Mouse (Mus musculus) midbrain, embryonic 10.5 days (tissue): ENCODE data around the gene Edem3. TPM values are rescaled to one million over a fixed set of nuclear protein-coding genes. Genes with fewer than 3 reads are reported as not detected.
A peak's percentile ranks its signal among the peaks of the same experiment; 100 is the strongest.

Experiments used
- DNase-seq: peaks from one replicate; pipeline ENCODE4 v3.0.0-alpha.2; 2017; ENCODE audit warnings: low spot score
- H3K27ac ChIP-seq: fragments of 300-500 bp; sonication (generic); replicated peaks from 2 replicates; pipeline ENCODE4 v1.5.1; 2016; ENCODE audit warnings: mild to moderate bottlenecking
- H3K27me3 ChIP-seq: fragments of 300-500 bp; sonication (generic); 2 replicates; pipeline ENCODE4 v1.6.1; 2016; ENCODE audit warnings: low read depth, mild to moderate bottlenecking; ENCODE audit not compliant: poor library complexity, severe bottlenecking
- H3K36me3 ChIP-seq: fragments of 300-500 bp; sonication (generic); 2 replicates; pipeline ENCODE4 v1.6.1; 2016; ENCODE audit warnings: mild to moderate bottlenecking, moderate library complexity
- H3K4me1 ChIP-seq: fragments of 300-500 bp; sonication (generic); 2 replicates; pipeline ENCODE4 v1.6.1; 2016
- H3K4me3 ChIP-seq: fragments of 300-500 bp; sonication (generic); 2 replicates; pipeline ENCODE4 v1.5.1; 2016; ENCODE audit warnings: mild to moderate bottlenecking, moderate library complexity
- H3K9me3 ChIP-seq: fragments of 300-500 bp; sonication (generic); replicated peaks from 2 replicates; pipeline ENCODE4 v1.6.1; 2016; ENCODE audit warnings: mild to moderate bottlenecking
- WGBS: fragments of 180-500 bp; shearing (Covaris S2); methylation state at CpG from one replicate; pipeline ENCODE4 v1.1.7; 2016; 5-methylcytosine and 5-hydroxymethylcytosine counted together
- polyA plus RNA-seq: library from polyadenylated mRNA; unstranded; fragments of >200 nt; fragmentation: Nextera tagmentation; extraction: Ambion mirVana; gene quantifications from 2 replicates; pipeline ENCODE4 v1.2.1, GENCODE M21; 2016

Gene Edem3
- polyA plus RNA-seq, 1 experiment from 2014 or later = 14.1 TPM

DNA sequence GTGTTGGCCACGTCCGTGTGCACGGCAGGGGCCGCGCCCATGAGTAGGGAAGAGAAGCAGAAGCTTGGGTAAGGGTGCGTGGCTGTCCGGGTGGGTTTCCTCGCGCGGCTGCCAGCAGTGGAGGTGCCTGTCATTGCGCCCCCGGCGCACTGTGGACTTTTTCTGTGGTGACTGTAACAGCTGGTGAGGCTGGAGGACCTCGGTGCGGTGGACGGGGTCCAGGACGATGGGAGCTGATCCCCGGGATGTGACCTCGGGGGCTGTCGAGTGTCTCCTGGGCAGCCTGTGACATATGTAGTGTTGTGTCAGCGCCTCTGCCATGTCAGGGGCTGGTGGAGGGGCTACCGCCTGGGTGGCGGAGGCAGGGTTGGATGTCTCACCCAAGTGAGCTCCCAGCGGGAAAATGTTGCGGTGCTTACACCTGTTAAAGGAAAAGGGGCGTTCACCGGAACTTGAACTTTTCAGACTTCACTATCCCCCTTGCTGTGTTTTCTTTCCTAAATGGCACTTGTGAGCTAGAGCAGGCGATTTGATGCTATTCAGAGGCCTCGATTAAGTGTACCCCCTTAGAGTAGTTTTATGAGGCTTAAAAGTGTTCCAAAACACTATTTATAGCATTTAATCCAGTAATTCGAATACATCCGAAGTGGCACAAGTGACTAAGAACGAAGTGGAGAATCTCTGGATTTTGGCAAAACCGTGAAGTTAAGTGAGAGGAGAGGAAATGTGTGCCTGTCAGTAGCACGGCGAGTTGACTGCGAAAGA lies 671 bp downstream of the Edem3 start:
- Histone ChIP-seq H3K36me3 (0 out of 2 replicates have a peak, but pooled peaks cover 3% of the 10 kb centered on the region), H3K4me3 (peak overlapping the region; percentile 82), H3K9me3 (no peaks in the 10 kb centered on the region), H3K27me3 (no peaks in the 10 kb centered on the region), H3K4me1 (peaks cover 24% of the 10 kb centered on the region), H3K27ac (peak overlapping the region; percentile 88)
- 10% methylated on average over 36 of the region's 36 CpGs for WGBS
- no peak for DNase-seq

DNA sequence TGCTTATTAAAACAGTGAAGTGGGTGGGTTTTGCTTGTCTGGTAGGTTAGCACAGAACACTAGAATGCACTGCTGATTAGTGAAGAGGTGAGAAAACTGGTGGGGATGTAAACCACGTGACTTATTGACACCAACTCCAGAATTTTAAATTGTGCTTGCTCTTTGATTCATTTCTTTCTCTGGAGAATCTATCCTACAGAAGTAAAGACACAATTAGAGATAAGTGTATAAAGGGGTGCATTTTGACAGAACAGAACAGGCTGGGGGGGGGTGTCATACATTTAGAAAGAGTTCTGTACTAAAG lies 1.2 kb downstream of the Edem3 start:
- Histone ChIP-seq H3K9me3 (no peaks in the 10 kb centered on the region), H3K27me3 (no peaks in the 10 kb centered on the region), H3K27ac (no peak overlapping the region), H3K4me3 (peak overlapping the region; percentile 82), H3K4me1 (peaks cover 24% of the 10 kb centered on the region), H3K36me3 (peaks cover 9% of the 10 kb centered on the region)
- WGBS = 39% methylated on average over 1 of the region's 1 CpGs
- DNase-seq = no peak

DNA sequence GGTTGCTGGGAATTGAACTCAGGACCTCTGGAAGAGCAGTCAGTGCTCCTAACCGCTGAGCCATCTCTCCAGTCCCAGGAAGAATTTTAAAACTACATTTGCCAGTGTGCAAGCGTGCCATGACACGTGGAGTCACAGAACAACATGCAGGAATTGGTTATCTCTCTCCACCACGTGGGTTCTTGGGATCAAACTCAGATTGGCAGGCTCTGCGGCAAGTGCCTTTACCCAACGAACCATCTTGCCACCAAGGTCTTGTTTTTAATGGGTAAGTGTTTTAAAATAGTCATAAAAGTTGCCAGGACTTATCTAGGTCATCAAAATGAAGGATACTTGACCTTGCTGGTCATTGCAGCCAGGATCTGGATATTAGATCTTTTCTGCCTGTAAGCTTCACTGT lies 3.1 kb downstream of the Edem3 start:
- WGBS = 87% methylated on average over 6 of the region's 6 CpGs
- H3K27ac ChIP-seq = no peak overlapping the region
- H3K4me1 ChIP-seq = peaks cover 24% of the 10 kb centered on the region
- no peaks in the 10 kb centered on the region for H3K27me3 ChIP-seq
- H3K4me3 ChIP-seq = no peak overlapping the region
- peaks cover 19% of the 10 kb centered on the region for H3K36me3 ChIP-seq
- DNase-seq = no peak
- H3K9me3 ChIP-seq = no peaks in the 10 kb centered on the region

DNA sequence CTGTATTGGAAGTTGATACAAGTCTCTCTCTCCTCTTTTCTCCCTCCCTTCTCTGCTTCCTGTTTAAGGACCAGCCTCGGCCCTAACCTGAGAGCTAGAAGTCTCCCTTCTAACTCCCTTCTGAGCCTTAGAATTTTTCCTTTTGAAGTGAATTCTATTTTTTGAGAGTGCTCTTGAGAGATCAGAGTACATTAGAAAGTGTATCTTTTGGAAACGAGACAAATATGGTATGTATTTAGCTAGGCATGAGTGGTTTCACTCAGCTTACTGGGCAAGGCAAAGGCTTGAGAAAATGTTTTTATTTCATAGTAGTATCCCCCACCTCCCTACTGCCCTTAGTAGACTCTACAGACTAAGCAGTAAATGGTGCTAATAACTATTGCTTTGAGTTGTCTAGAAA lies 3.8 kb downstream of the Edem3 start:
- no peak for DNase-seq
- 85% methylated on average over 2 of the region's 2 CpGs for WGBS
- H3K9me3 ChIP-seq = no peaks in the 10 kb centered on the region
- peaks cover 19% of the 10 kb centered on the region for H3K36me3 ChIP-seq
- H3K27ac ChIP-seq = no peak overlapping the region
- H3K4me1 ChIP-seq = peaks cover 24% of the 10 kb centered on the region
- H3K27me3 ChIP-seq = no peaks in the 10 kb centered on the region
- no peak overlapping the region for H3K4me3 ChIP-seq

DNA sequence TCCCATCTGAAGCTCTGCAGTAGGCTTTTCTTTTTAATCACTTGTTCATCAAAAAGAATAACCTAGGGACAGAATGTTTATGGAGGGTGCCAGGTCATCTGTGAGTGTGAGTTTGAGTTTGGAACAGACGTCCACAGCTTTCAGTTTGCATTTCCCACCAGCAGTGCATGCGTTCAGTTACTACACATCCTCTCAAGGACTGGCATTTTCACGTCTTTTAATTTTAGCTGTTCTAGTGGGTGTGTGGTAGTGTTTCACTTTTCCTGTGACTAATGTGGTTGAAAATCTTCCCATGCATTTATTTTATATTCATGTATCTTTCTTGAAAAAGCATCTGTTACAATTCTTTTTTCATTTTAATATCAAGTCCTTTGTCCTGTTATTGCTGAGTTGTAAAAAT lies 9.1 kb downstream of the Edem3 start:
- H3K27me3 ChIP-seq = no peaks in the 10 kb centered on the region
- DNase-seq = no peak
- H3K9me3 ChIP-seq = no peaks in the 10 kb centered on the region
- H3K4me3 ChIP-seq = no peak overlapping the region
- H3K36me3 ChIP-seq = peaks cover 19% of the 10 kb centered on the region
- 0 out of 2 replicates have a peak, but pooled peaks cover under 1% of the 10 kb centered on the region for H3K4me1 ChIP-seq
- WGBS = 86% methylated on average over 3 of the region's 3 CpGs
- H3K27ac ChIP-seq = no peak overlapping the region

DNA sequence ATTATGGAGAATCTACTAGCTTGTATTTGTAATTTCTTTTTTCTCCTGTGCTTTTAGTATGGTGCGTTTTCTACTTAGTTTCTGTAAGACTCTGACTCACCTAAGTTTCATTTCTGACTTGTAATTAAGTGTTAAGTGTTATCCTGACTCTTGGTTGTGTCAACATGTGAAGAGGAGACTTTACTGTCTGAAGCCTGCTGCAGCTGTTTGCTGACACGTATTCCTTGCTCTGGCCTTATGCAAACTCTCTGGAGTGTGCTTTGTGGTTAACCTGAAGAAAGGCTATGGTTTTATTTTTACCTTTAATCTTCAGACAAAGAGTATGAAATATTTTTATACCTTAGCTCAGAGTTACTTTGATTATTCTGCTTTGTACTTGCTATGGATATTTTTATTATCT lies 11.0 kb downstream of the Edem3 start:
- H3K27me3 ChIP-seq = no peaks in the 10 kb centered on the region
- 0 out of 2 replicates have a peak, but pooled peaks cover 6% of the 10 kb centered on the region for H3K4me1 ChIP-seq
- peaks cover 18% of the 10 kb centered on the region for H3K36me3 ChIP-seq
- no peak overlapping the region for H3K4me3 ChIP-seq
- DNase-seq = no peak
- 84% methylated on average over 2 of the region's 2 CpGs for WGBS
- no peaks in the 10 kb centered on the region for H3K9me3 ChIP-seq
- H3K27ac ChIP-seq = no peak overlapping the region

DNA sequence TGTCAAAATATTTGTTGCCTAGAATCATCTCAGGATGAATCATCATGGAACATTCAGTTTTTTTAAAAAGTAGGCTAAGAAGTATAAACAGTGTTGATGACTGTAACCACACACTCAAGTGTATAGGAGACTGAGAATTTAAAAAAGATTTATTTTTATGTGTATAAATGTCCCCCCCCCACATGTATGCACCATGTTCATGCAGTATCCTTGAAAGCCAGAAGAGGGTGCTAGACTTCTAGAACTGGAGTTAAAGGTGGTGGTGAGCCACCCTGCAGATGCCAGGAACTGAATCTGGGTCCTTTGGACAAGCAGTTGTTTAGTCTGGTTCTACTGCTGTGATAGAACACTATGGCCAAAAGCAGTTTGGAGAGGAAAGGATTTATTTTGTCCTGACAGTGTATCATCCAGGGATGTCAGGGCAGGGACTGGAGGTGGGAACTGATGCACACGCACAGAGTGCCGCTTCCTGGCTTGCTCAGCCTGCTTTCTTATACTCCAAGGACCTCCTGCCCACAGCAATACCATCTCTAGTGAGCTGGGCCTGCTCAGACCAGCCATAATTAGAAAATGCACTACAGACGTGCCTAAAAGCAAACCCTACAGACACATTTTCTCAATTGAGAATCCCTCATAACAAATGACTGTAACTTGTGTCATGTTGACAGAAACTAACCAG lies 11.9 kb downstream of the Edem3 start:
- H3K9me3 ChIP-seq = no peaks in the 10 kb centered on the region
- H3K27ac ChIP-seq = no peak overlapping the region
- H3K36me3 ChIP-seq = peaks cover 21% of the 10 kb centered on the region
- WGBS = 90% methylated on average over 3 of the region's 3 CpGs
- H3K4me1 ChIP-seq = 0 out of 2 replicates have a peak, but pooled peaks cover 6% of the 10 kb centered on the region
- no peak for DNase-seq
- no peak overlapping the region for H3K4me3 ChIP-seq
- no peaks in the 10 kb centered on the region for H3K27me3 ChIP-seq

DNA sequence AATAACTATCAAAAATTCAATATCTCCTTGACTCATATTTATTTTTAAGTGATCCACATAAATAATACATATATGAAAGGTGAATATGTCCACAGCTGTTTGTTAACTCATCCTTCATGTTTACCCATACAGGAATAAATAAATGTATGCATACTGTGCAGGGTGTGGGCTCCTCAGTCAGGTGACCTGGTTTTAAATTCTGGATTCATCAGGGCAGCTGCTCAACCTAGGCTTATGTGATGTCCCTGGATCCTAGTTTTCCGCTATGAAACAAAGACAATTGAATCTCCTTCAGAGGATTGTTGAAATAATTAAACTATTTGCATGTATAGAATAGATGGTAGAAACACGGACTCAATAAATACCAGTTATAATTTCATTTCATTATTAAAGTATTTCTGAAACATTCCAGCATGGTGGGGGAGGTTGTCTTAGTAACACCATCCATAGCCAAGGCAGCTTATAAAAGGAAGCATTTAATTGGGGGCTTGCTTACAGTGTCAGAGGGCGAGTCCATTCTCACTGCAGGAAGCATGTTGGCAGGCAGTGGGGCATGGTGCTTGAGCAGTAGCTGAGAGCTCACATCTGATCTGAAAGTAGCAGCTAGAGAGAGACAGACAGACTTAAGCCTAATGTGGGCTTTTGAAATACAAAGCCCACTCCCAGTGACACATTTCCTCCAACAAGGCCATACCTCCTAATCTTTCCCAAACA lies 14.2 kb downstream of the Edem3 start:
- peaks cover 12% of the 10 kb centered on the region for H3K4me1 ChIP-seq
- H3K4me3 ChIP-seq = no peak overlapping the region
- no peak overlapping the region for H3K27ac ChIP-seq
- H3K9me3 ChIP-seq = no peaks in the 10 kb centered on the region
- peaks cover 19% of the 10 kb centered on the region for H3K36me3 ChIP-seq
- WGBS = 80% methylated on average over 3 of the region's 3 CpGs
- no peaks in the 10 kb centered on the region for H3K27me3 ChIP-seq
- no peak for DNase-seq

DNA sequence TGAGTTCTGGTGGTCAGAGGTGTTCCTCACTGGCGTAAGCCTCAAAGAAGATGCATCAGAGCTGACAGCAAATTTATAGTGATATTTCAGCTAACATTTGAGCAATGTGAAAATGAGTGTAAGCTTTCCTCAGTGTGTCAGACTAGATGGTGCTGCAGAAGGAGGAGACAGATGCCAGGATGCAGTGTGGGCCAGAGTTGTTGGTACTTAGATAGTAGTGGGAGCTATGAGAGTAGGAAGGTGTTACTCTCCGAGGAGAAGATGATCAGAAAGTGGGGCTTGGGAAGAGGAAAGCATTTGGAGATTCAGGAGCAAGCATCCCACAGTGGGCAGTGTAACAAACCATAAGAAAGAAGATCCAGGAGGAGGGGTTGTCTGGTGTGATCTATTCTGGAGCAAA lies 22.4 kb downstream of the Edem3 start:
- H3K4me3 ChIP-seq = no peak overlapping the region
- H3K36me3 ChIP-seq = peaks cover 53% of the 10 kb centered on the region
- 95% methylated on average over 2 of the region's 2 CpGs for WGBS
- no peak overlapping the region for H3K27ac ChIP-seq
- peaks cover 4% of the 10 kb centered on the region for H3K4me1 ChIP-seq
- no peaks in the 10 kb centered on the region for H3K27me3 ChIP-seq
- DNase-seq = no peak
- H3K9me3 ChIP-seq = no peaks in the 10 kb centered on the region

DNA sequence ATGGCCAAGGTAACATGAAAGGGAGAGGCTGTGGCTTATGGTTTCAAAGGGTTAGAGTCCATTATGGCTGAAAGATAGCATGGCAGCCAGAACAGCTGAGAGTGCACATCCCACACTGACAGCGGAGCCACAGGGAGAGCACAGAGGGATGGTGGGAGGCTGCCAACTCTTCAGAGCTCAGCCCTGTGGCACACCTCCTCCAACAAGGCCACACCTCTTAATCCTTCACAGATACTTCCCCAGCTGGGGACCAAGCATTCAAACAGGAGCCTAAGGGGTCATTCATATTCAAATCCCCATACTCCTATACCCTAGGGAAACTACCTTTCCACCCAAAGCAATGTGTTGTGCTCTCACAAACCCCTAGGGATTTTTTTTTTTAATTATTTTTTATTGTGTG lies 23.4 kb downstream of the Edem3 start:
- Histone ChIP-seq H3K4me3 (no peak overlapping the region), H3K9me3 (no peaks in the 10 kb centered on the region), H3K4me1 (0 out of 2 replicates have a peak, but pooled peaks cover 2% of the 10 kb centered on the region), H3K36me3 (peaks cover 52% of the 10 kb centered on the region), H3K27me3 (no peaks in the 10 kb centered on the region), H3K27ac (no peak overlapping the region)
- no peak for DNase-seq
- 56% methylated on average over 1 of the region's 1 CpGs for WGBS

DNA sequence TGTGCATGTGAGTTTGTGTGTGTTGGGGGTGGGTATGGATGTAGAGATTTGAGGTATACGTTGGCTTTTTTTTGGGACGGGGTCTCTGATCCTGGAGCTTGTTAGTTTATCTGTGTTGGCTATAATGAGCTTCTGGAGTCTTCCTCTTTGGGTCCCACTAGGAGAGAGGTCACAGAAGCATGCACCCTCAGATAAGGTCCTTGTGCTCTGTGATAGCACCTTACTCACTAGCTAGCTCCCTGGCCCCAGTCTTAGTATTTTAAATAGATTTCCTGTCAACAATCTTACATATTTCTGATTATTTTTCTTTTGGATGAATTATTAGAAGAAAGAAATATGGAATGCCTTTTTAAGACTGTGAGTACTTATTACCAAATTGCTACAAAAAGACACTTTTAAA lies 24.1 kb downstream of the Edem3 start:
- Histone ChIP-seq H3K27ac (no peak overlapping the region), H3K27me3 (no peaks in the 10 kb centered on the region), H3K36me3 (peaks cover 50% of the 10 kb centered on the region), H3K9me3 (no peaks in the 10 kb centered on the region), H3K4me1 (0 out of 2 replicates have a peak, but pooled peaks cover 2% of the 10 kb centered on the region), H3K4me3 (no peak overlapping the region)
- WGBS = 88% methylated on average over 2 of the region's 2 CpGs
- DNase-seq = no peak

DNA sequence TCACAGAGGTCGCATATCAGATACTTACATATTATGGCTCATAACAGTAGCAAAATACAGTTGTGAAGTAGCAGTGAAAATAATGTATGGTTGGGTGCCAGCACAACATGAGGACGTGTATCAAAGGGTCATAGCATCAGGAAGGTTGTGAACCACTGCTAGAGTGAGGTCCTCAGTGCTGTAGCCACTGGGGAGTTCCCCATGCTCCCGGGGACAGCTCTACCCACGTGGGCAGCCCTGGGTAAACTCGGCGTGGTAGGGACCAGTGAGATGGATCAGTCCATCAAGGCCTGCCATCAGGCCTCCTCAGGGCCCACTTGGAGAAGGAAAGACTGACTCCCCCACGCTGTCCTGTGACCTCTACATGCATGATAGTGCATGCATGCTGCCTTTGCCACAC lies 26.3 kb downstream of the Edem3 start:
- no peak for DNase-seq
- Histone ChIP-seq H3K27ac (no peak overlapping the region), H3K36me3 (peaks cover 52% of the 10 kb centered on the region), H3K9me3 (no peaks in the 10 kb centered on the region), H3K4me3 (no peak overlapping the region), H3K4me1 (0 out of 2 replicates have a peak, but pooled peaks cover 2% of the 10 kb centered on the region), H3K27me3 (no peaks in the 10 kb centered on the region)
- 86% methylated on average over 7 of the region's 7 CpGs for WGBS

DNA sequence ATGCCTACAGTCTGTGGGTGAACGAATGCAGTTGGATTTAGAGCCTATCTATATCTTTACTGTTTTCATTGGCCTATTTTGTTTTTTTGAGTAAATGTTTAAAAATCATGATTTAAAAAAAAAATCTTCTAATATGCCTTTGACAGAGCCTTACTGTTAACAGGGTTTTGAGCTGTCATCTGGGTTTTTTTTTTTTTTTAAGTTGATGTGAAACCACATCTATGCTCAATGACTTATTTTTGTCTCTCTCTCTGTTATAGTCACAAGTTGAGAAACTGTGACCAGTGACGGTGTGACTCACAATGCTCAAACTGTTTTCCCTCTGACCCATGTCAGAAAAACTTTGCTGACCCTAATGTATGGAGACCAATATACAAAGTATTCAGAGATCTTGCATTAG lies 28.2 kb downstream of the Edem3 start:
- WGBS = 96% methylated on average over 2 of the region's 2 CpGs
- no peak overlapping the region for H3K4me3 ChIP-seq
- H3K27me3 ChIP-seq = no peaks in the 10 kb centered on the region
- no peaks in the 10 kb centered on the region for H3K9me3 ChIP-seq
- H3K27ac ChIP-seq = no peak overlapping the region
- DNase-seq = no peak
- H3K4me1 ChIP-seq = 0 out of 2 replicates have a peak, but pooled peaks cover 2% of the 10 kb centered on the region
- H3K36me3 ChIP-seq = peaks cover 38% of the 10 kb centered on the region
